Mouse (Mus musculus) myocyte (in vitro differentiated cells): ENCODE measurements around the gene Nup85.

Experiments used
- E2F4 ChIP-seq: IDR thresholded peaks from one replicate; pipeline ENCODE4 v1.6.1; 2011; ENCODE audit warnings: mild to moderate bottlenecking, control low read depth, moderate library complexity; ENCODE audit not compliant: insufficient read depth
- MAX ChIP-seq: IDR thresholded peaks from one replicate; pipeline ENCODE4 v1.6.1; 2011; ENCODE audit warnings: low read depth, mild to moderate bottlenecking, control low read depth
- MYOD1 ChIP-seq, 3 experiments: IDR thresholded peaks; one replicate each; pipeline ENCODE4 v1.6.1; 2011; ENCODE audit warnings: control low read depth in 2 of 3, low read depth in 2 of 3, mild to moderate bottlenecking in 2 of 3, moderate library complexity in 1 of 3; ENCODE audit not compliant: insufficient read length in 2 of 3, control insufficient read depth in 1 of 3
- MYOG ChIP-seq, 3 experiments: IDR thresholded peaks; one replicate each; pipeline ENCODE4 v1.6.1; 2011; ENCODE audit warnings: control low read depth in 2 of 3, low read depth in 2 of 3, mild to moderate bottlenecking in 2 of 3; ENCODE audit not compliant: insufficient read length in 2 of 3, control insufficient read depth in 1 of 3, insufficient read depth in 1 of 3
- POLR2A ChIP-seq: IDR thresholded peaks from one replicate; pipeline ENCODE4 v1.6.1; 2011; ENCODE audit warnings: low read depth, mild to moderate bottlenecking, control low read depth, moderate library complexity; ENCODE audit not compliant: insufficient read length
- POLR2AphosphoS2 ChIP-seq: IDR thresholded peaks from one replicate; pipeline ENCODE4 v1.6.1; 2011; ENCODE audit warnings: low read depth, control low read depth; ENCODE audit not compliant: insufficient read length
- TCF12 ChIP-seq: IDR thresholded peaks from one replicate; pipeline ENCODE4 v1.6.1; 2011; ENCODE audit warnings: mild to moderate bottlenecking, control low read depth; ENCODE audit not compliant: poor library complexity, insufficient read depth, severe bottlenecking
- TCF3 ChIP-seq: IDR thresholded peaks from one replicate; pipeline ENCODE4 v1.6.1; 2011; ENCODE audit warnings: low read depth, control low read depth; ENCODE audit not compliant: insufficient read length
- USF1 ChIP-seq: IDR thresholded peaks from one replicate; pipeline ENCODE4 v1.6.1; 2011; ENCODE audit warnings: low read depth, mild to moderate bottlenecking, control low read depth, moderate library complexity

DNA sequence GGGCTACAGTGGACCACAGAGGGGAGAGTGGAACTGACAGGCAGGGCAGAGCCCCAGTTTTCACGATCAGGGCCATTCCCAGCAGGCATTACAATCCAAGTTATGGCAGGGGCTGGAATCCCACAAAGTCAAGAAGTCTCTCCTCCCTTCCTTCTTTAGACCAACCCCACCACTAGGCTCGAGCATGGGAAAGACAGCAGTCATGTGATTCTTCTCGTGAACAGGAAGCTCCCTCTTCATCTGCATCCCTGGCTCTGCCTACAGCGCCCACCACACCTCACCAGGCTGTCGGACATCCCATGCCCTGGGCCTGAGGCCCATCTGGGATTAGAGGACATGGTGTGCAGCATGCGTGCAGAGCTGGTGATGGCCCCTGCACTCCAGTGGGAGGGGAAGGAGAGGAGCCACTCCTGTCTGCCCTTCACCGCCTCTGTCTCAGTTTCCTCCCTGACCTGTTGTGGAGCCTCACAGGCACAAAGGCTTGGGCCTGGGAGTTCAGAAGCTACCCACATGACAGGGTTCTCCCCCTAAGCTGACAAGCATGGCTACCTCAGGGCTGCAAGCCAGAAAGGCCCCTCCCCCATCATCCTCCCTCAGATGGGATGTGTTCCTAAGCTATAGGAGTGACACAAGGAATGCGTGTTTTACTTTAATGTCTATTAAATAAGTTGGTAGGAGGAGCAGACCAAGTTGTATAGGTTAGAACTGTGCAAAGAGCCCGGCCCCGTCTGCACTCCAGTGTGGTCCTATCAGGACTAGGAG, 50.3 kb downstream of the Nup85 start:
- TF ChIP-seq TCF3: no peak
- TF ChIP-seq TCF12: no peak
- TF ChIP-seq POLR2A: no peak
- no peak for TF ChIP-seq MYOD1 (IDR thresholded peaks at IDR 0.05; ENCODE audit: control insufficient read depth in 1 of 3, insufficient read length in 2 of 3, low read depth in 2 of 3)
- no peak for TF ChIP-seq USF1
- no peak for TF ChIP-seq E2F4
- no peak for TF ChIP-seq MYOG (IDR thresholded peaks at IDR 0.05; ENCODE audit: control insufficient read depth in 1 of 3, insufficient read depth in 1 of 3, insufficient read length in 2 of 3, low read depth in 2 of 3)
- no peak for TF ChIP-seq MAX
- no peak for TF ChIP-seq POLR2AphosphoS2
